Mouse (Mus musculus): ENCODE measurements at regions not wholly inside any gene's neighbourhood (a gene's known extent, or its start where the extent isn't known, plus 50 kb on each side); places are given as distances from the start of the nearest gene placed in this dataset.
A peak's percentile ranks its signal among the peaks of the same experiment; 100 is the strongest.
"Not testable (repeated sequence)": the region's sequence is repeated elsewhere in the genome, so short reads cannot be mapped to it uniquely, and the experiment has no call there.

DNA sequence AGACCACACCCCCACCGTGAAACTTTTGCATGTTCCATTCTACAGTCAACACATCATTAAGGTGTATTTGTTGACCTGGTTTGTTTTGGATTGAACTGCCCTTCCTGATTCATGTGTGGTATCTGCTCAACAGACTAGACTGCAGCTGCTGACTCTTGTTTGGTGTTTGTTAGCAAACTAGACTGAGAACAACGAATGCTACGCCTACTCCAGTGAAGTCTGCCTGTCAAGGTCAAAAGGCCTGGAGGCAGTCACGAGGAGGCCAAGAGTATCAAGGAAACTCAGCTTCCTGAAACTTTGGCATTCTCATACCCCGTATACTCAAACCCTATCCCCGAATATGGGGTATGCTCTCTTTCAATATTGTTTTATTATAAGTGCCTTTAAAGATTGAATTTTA, 194.2 kb upstream of the Spin1 start:
- not testable (repeated sequence) for DNase-seq

DNA sequence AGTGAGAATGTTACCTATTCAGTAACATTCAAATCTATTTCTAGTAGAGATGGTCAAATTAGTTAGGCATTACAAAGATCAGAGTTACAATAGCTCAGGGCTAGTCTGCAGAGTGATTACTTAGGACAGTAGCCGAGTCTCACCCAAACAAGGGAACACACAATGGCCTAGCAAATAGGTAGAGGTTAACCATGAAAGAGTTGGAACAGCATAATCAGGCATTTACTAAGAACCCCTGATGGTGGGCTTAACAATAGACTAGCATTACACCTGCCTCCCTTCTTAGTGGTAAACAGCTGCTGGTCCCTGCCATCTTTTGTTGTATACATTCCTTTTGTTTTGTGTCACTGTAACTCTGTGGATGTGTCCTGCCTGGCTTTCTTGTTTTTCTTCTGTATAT, 193.8 kb upstream of the Spin1 start:
- DNase-seq: no peak

DNA sequence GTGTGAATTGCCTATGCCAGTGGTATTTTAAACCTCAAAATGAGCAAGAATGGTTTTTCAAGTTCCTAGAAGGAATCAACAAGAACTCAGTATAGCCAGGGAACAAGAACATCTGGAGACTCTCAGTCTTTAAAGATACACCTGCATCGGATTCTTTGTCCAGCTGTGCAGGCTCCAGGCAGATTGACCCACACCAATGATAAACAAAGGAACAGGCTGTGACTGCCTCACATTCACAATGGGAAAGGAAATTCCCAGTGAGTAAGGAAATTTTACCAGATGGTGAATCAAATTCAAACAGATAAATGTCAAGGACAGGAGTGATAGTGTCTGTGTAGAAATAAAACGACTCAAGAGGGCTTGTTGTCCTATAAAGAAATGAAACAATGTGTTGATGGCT, 187.9 kb upstream of the Spin1 start:
- DNase-seq: not testable (repeated sequence)

DNA sequence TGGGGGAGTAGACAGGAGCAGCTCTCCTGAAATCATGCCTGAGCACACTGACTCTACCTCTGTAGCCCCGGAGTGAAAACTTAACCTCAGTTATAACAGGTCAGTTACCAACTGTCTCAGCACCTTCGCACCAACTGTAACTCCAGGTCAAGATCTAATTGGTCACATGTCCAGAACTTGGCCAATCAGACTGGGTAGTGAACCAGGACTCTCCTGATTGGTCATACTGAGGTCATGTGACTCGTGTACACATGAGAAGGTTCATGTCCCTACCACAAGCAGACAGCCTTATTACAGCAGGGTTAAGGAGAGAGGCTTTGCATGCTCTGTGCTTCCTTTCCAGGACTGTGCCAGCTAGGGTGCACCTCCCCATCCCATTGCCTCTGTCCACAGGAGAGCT, 166.7 kb upstream of the Spin1 start:
- not testable (repeated sequence) for DNase-seq

DNA sequence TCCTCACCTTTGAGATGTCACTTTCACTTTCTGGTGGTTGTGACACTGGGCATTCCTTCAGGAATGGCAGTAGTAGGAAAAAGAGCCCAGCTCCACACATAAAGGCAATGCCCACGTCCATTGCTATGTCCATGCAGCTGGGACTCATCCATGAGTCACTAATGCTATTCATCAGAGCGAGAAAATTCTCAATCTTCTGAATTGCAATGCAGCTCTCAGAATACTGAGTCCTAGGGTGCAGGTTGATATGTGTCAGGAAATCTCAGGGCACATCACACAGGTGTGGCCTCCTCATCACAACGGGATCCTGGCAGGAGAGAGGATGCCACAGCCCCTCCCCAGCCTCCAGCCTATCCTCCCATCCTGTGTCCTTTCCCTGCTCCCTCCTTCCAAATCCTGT, 158.1 kb upstream of the Spin1 start:
- DNase-seq: no peak

DNA sequence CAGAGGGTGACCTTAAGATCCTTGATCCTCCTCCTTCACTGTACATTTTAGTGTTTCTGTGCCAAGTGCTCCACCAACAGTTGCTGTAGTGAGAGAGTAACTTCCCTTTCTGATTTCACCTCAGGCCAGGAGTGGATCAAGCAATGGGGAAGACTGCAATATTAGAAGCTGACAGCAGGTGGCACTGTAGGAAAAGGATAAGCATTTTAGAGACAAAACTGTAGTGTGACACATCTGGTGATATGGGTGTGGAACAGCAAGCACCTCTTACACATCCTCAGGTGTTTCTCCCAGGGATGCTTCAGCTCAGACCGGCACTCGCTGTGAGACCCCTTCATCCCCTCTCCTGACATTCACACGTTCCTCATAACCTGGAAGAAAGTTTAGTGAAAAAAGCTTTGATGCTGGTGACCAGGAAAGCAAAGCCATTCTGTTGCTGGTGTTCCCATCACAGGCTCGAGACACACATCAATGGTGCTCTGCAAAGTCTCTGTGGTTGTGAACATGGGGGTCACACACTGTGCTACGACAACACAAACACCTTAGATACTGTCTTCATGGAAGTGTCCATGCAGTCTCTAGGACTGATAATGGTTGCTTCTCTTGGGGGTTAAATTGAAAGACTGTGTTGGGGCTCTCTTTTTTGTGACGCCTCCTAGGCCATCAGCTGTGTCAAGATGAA, 151.0 kb upstream of the Spin1 start:
- DNase-seq: peak; percentile 70

DNA sequence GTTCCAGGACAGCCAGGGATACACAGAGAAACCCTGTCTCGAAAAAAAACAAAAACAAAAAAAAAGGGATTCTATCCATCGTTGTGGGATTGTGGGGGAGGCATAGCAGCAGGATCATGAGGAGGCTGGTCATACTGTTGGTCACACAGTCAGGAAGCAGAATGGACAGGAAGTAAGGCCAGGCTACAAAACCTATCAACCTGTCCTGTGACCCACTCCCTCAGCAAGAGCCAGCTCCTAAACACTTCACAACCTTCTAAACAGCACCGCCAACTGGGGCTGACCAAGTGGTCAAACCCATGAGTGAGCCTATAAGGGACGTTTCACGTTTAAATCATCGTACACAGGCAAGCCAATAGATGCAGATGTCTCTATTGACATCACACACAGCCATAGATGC, 146.0 kb upstream of the Spin1 start:
- no peak for DNase-seq

DNA sequence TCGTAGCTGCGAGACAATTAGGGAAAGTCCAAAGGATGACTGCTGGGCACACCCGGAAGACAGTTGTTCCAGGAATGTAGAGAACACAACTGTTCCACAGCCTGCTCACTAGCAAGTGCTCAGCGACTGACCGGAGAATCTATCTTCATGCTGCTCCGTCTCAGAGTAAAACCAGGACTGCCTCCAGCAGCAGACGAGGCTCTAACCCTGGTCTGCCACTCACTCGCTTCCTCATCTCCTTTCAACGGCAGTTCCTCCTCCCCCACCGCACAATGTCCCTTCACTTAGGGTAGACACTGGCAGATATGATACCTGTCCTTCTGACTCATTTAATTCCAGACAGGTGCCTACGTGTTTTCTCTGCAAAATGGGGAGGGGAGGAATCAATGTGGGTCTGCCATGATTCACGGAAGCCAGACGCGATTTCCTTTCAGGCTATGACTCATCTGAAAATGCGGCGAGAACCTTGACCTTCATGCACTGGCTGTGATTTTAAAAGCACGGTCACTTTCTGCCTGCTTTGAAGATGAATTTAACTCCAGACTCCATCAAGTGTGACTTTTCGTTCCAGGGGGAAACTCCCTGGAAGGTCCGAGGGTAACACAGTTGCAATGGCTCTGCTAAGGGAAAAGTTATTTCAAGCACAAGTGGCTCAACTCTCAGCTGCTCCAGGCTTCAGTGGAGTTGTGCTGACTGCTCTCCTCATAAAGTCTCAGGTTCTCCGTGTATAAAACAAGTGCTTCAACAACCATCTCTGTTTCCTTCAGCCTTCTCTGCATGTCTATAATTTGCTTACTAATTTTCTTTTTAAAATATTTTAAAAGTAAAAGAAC, 142.4 kb upstream of the Spin1 start:
- no peak for DNase-seq

DNA sequence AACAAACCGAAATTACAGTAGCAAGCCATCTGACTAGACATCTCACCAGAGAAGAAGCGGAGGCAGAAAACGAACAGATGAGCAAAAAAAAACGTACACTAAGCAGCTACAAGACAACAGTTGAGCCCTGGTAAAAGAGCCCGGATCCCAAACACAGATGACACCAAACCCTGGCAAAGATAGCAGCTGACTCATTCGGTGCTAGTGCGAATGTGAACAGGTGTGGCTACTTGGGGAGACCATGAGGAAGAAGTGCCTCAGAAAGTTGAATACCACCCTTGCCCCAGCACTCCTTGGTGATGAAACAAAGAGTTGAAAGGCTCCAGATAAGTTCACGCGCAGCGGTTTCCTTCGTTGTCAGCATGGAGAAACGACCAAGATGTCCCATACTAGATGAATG, 139.8 kb upstream of the Spin1 start:
- no peak for DNase-seq

DNA sequence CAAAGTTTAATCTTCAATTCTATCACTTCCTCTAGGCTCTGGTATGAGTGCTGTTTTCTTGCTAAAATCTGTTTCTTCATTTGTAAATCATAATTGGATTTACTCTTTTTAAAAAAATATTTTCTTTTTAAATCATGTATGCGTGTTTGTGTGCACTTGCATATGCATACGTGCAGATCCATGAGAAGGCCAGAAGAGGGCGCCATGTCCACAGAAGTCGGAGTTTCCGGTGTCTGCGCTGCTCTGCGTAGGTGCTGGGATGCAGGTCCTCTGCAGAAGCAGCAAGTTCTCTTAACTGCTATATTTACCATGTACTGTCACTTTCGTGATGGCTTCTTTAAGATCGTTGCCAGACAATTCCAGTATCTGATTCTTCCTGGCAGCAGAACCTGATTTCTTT, 136.6 kb upstream of the Spin1 start:
- peak; percentile 6 for DNase-seq

DNA sequence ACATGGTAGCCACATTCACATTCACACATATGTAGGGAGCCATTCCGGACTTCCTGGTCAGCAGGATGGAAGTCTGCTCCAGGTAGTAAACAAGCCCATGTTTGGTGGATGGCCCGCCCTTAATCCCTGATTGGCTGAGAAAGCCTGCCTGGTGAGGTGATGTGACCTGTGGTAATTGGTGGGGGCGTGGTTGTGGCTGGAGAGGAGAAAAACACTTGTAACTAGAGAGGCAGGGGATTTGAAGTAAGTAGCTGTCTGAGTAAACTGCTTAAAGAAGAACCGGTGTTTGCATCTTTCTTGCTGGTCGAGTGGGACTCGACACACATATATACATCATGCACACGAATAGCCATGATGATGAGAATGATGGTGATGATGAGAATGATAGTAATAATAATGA, 135.6 kb upstream of the Spin1 start:
- not testable (repeated sequence) for DNase-seq

DNA sequence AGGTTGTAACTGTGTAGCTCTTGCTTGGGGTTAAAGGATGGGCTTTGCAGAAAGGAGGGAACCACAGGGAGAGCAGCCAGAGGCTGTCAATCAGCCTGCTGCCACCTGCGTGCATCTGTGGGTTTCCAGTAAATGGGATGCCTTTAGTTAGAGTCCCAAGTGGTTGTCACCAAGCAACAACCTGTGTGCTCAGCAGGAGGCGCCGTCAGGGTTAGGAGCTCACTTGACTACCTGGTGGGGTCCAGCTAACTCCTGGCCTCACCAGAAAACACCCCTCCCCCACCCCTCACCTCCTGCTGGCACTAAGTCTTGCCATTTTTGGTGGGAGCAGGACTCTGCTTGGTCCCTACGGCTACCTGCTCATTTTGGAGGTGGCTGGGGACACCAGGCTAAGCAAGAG, 135.0 kb upstream of the Spin1 start:
- DNase-seq: no peak

DNA sequence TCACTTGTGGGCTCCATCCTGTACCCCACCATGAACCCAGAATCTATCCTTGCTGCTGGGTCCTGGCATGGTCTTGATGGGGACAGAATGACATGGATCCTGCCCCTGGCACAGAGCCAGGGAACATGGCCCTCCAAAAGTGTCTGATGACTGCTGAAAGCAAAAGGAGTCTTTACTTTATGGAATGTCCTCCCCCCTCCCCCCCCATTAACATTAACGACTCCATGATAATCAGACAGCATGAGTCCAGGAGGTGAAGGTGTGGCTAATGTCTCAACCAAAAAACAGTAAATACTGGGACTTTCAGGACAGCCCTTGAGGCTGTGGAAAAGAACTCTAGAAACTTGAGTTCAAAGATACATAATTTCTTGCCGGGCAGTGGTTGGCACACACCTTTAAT, 133.9 kb upstream of the Spin1 start:
- no peak for DNase-seq

DNA sequence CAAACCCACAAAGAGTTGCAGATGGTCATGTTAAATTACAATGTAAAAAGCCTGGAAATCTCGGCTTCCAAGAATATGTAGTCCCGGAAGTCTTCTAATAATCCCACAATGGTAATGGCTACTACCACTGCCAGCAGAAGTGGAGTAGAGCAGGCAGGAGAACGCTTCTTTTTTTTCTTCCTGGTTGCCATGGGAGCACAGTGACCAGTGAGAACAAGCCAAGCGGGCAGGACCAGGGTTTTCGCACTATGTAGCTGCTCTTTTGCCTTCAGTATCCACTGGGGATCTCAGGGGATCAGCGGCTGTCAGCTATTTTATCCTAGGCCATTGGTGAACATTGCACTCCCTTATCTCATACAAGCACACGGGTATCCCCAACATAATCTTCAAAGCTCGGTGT, 127.3 kb upstream of the Spin1 start:
- DNase-seq: no peak

DNA sequence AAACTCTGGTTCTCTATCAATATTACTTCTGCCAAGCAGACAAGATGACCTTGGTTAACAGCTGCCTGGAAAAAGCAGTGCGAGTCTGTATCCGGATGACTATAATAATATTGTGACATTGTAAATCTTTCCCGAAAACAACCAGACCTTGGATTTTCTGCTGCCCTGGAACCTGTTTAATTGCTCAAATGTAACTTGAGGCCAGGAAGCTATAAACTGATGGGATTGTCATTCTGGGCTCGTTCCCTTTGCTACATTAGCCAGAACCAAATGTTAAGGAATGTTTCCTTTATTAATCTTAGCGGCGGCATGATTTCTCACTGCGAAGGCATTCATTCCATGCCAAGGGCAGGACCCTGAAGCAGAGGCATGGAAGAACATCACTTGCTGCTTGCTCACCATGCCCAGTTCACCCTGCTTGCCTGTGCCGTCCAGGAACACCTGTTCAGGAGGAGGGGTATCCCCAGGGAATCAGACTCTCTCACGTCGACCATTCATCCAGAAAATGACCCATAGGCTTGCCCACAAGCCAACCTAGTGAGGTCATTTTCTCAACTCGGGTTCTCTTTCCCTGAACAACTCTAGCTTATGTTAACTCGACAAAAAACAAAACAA, 125.3 kb upstream of the Spin1 start:
- DNase-seq: no peak

DNA sequence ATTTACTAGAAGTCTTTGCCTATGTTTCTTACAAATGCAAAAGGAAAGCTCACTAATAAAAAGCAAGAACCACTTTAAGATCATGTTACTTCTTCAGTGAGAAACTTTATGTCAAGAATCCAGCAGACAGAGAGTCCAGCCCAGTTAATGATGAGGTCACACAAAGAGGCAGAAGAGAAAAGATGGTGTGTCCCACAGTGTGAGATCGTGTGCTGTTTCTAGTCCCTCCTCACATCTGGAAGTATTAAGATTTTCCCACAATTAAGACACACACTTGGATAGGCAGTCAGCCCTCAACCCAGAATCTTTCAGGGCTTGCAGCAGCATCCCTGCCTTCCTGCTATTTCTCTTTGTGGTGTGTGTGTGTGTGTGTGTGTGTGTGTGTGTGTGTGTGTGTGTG, 118.7 kb upstream of the Spin1 start:
- no peak for DNase-seq

DNA sequence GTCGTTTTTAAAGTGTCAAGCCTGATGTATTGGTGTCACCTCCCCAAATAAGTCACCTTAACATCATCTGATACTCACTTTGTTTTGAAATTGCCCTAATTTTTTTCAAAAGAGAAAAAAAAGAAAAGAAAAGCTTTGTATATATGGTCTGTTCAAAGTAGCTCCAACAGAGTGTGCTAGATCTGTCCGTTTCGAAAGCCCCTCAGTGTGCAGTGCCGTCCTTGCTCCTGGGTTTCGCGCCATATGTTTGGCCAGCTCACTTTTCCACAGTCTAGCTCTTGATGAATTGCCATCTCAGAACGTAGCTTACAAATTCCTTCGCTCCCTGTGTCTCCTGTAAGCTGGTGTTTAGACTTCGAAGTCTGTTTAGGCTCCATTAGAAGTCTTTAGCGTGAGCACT, 117.7 kb upstream of the Spin1 start:
- no peak for DNase-seq

DNA sequence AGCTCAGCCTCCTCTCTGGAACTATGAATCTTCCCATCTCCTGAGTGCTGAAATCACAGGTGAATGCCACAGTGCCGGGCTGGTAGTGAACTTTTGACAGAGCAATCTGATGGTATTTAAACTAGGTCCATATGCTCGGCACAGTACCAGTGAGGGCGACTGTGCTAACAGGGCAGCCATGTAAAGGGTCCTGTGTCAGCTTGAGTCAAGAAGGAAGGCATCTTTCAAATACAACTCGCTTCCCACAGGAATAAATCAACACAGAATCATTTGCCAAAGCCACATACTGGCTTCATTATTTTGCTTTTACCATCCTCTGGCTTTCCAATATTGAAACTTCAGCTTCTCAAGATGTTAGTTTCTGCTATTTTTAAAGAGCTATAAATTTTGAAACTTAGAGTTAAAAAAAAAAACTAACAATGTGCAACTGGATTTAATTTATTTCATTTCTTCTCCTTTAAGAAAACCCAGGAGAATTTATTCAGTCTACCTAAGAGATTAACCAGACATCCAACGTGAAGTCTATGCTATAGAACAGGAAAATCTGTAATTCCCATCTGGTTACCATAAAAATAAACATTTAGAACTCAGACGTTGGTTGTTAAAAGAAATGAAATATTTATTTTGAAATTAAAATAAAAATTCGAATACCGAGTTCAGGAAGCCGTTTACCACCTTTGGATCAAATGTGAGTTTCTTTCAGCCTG, 108.8 kb upstream of the Spin1 start:
- no peak for DNase-seq

DNA sequence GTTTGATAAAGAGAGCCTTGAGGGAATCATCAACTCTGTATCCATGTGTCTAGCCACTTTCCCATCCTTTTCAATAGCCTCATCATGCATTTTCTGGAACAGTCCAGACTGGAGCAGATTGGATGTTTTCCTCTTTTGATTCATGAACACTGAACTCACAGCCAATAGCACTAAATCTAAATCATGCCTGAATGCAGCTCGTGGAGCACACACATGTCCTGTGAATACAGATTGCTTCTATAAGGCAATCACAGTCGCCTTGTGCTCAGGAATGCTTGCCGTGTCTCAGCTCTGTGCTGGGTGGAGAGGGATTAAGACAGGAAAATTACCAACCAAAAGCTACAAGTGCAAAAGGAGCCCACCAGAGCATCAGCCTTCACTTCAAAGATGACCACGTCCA, 100.9 kb upstream of the Spin1 start:
- DNase-seq: no peak

DNA sequence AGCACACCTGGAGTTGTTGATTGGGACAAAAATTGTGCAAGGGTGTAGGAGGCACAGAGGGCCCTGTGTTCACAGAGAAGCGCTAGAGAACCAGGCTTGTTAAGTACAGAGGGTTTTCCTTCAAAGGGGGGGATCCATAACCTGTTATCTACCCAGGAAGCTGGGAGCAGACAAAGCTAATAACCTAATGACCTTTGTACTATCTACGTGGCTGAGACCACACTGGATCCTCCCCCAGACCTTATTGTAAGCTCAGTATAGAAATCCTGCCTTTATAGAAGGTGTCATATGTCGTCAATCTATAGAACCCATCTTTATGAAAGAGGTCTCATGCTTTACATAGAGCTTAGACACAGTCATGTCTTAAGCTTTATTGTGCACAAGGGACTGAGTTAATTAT, 95.9 kb upstream of the Spin1 start:
- no peak for DNase-seq

DNA sequence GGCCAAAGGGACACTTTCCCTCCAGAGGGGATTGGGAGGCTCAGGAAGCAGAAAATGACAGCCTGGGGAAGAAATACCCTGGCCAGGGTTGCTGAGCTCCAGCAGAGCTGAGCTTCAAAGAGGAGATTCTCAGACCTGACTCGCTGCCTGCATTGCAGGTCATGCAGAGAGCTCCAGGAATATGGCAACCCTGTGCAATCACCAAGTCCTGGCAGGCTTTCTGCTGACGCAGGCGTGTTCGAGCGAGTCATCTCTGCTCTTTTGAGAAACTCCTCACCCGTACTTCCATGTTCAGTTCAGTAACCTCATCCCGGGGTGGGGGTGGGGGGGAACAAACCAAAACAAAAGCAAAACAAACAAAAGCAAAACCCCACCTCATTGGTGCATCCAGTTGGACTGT, 89.9 kb upstream of the Spin1 start:
- DNase-seq: no peak

DNA sequence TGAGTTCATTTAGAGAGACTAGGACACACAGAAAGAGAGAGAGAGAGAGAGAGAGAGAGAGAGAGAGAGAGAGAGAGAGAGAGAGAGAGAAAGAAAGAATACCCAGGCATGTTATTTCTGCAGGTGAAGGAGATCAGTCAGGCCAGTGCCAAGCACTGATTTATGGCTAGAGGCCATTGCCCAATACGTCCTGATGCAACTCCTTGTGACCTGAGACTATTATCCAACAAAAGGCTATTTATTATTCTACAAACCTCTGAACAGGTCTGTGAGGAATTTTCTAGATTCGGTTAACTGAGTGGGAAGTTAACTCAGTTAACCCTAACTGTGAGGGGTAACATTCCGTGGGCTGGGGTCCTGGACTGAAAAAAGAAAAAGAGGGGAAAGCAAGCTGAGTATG, 84.5 kb upstream of the Spin1 start:
- no peak for DNase-seq

DNA sequence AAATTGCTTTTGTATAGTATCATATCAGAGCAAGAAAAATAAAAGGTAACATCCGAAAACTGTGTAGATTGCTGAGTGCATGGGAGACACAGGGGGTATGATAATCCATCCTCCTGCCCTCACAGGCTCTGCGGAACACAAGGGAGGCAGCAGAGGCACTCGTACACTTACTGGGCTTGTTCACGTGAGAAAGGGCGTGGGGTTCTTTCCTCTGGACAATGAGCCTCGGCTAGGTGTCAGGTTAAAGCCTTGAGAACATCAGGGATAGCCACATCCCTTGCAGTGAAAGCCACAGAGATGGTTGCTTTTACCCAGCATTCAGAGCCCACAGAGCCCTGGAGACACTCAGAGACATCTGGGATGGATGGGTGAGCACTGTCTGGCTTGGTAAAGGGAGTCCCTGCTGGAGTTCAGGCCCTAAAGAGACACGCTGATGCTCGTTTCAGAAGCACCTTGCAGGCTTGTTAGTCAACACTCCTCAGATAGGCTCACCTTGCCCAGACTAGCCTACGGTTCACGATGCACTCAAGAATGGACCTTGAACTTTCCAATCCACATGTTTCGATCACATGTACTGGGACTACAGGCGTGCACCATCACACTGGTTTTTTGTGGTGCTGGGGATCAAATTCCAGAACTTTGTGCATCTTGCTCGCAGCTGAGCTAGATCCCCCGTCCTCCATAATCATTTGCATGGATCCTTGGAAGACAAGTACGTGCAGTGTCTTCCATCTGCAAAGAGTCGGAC, 83.5 kb upstream of the Spin1 start:
- no peak for DNase-seq

Measured in thymus, postnatal 25 days (tissue).